Mouse (Mus musculus): ENCODE measurements at regions not wholly inside any gene's neighbourhood (a gene's known extent, or its start where the extent isn't known, plus 50 kb on each side); places are given as distances from the start of the nearest gene placed in this dataset.

GRCm38 (mm10) chr15:85660528-85661392 lies 74.0 kb upstream of the Ppara start:
- DNase-seq (ENCODE audit: low read depth, low spot score) = no peak

- no peak for DNase-seq (ENCODE audit: low read depth, low spot score)
Observed at GRCm38 (mm10) chr15:85661393-85661690, 73.4 kb upstream of the Ppara start.

GRCm38 (mm10) chr15:85661771-85662170 lies 73.0 kb upstream of the Ppara start:
- no peak for DNase-seq (ENCODE audit: low read depth, low spot score)

GRCm38 (mm10) chr15:85662271-85662670 lies 72.5 kb upstream of the Ppara start:
- DNase-seq (ENCODE audit: low read depth, low spot score) = no peak

GRCm38 (mm10) chr15:85662673-85663072 lies 72.1 kb upstream of the Ppara start:
- no peak for DNase-seq (ENCODE audit: low read depth, low spot score)

GRCm38 (mm10) chr15:85663757-85664431 lies 70.9 kb upstream of the Ppara start:
- DNase-seq (ENCODE audit: low read depth, low spot score) = no peak

GRCm38 (mm10) chr15:85664432-85664828 lies 70.4 kb upstream of the Ppara start:
- no peak for DNase-seq (ENCODE audit: low read depth, low spot score)

- no peak for DNase-seq (ENCODE audit: low read depth, low spot score)
Observed at GRCm38 (mm10) chr15:85665181-85665821, 69.5 kb upstream of the Ppara start.

- DNase-seq (ENCODE audit: low read depth, low spot score) = no peak
Observed at GRCm38 (mm10) chr15:85666496-85666895, 68.3 kb upstream of the Ppara start.

GRCm38 (mm10) chr15:85667381-85667791 lies 67.4 kb upstream of the Ppara start:
- no peak for DNase-seq (ENCODE audit: low read depth, low spot score)

- DNase-seq (ENCODE audit: low read depth, low spot score) = no peak
Observed at GRCm38 (mm10) chr15:85667906-85668590, 66.7 kb upstream of the Ppara start.

- DNase-seq (ENCODE audit: low read depth, low spot score) = no peak
Observed at GRCm38 (mm10) chr15:85668871-85669651, 65.7 kb upstream of the Ppara start.

- no peak for DNase-seq (ENCODE audit: low read depth, low spot score)
Observed at GRCm38 (mm10) chr15:85669652-85670175, 65.1 kb upstream of the Ppara start.

- DNase-seq (ENCODE audit: low read depth, low spot score) = no peak
Observed at GRCm38 (mm10) chr15:85670176-85670788, 64.5 kb upstream of the Ppara start.

- no peak for DNase-seq (ENCODE audit: low read depth, low spot score)
Observed at GRCm38 (mm10) chr15:85670789-85671700, 63.7 kb upstream of the Ppara start.

- no peak for DNase-seq (ENCODE audit: low read depth, low spot score)
Observed at GRCm38 (mm10) chr15:85671701-85672191, 63.0 kb upstream of the Ppara start.

GRCm38 (mm10) chr15:85672376-85672775 lies 62.4 kb upstream of the Ppara start:
- DNase-seq (ENCODE audit: low read depth, low spot score) = no peak

- no peak for DNase-seq (ENCODE audit: low read depth, low spot score)
Observed at GRCm38 (mm10) chr15:85672931-85673330, 61.9 kb upstream of the Ppara start.

- DNase-seq (ENCODE audit: low read depth, low spot score) = no peak
Observed at GRCm38 (mm10) chr15:85673506-85673905, 61.3 kb upstream of the Ppara start.

Data from forelimb bud, embryonic 11.5 days (tissue).